Mouse (Mus musculus): Measurements from ENCODE around the gene Psap. TPM values are rescaled to one million over a fixed set of nuclear protein-coding genes. Genes with fewer than 3 reads are reported as not detected.
"Not testable (repeated sequence)": the region's sequence is repeated elsewhere in the genome, so short reads cannot be mapped to it uniquely, and the experiment has no call there.

Gene Psap
- 73.5 and 76.0 TPM in 2 replicates for polyA plus RNA-seq (2015; fragmentation: Nextera tagmentation; extraction: Ambion mirVana)

DNA sequence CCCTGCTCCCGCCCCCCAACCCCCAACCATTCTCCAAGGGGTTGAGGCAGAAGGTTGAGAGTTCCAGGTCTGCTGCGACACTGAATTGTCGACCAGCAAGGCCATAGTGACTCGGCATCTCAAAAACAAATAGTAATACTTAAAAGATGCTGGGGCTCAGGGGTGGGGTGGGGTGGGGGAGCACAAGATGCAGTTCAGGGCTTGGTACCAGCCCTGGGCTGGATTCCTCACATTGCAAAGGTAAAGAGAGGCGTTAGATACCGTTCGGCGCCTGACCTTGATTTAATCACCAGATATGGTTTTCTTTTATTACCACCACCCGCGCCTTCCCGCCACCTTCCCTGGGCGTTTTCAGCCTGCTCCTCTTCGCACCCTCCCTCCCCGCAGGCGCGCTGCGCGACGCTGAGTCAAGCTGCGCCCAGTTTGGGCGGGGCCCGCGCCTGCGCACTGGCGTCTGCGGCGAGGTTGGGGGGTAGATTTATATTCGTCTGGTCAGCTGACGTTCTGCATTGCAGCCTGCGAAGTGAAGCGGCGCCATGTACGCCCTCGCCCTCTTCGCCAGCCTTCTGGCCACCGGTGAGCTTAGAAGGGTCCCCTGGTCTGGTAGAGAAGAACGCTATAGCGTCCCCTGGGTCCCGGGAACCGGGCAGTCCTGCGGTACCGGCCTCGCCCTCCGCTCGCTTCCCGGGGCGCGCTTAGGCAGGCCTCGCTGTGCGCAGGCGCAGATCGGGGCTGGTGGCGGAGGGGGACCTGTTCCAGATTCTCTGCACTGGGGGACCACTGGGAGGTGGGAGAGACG lies at the start of gene Psap:
Psap (plus strand) TSS at position 421 of the 799 bp plus-strand sequence.
- Histone ChIP-seq H3K27me3 (no peaks in the 10 kb centered on the region), H3K4me1 (replicated peaks) (peaks cover 64% of the 10 kb centered on the region), H3K4me3 (replicated peaks) (peak within 1 kb of the TSS; percentile 69), H3K27ac (replicated peaks) (peak within 1 kb of the TSS; percentile 82), H3K9me3 (replicated peaks) (no peaks in the 10 kb centered on the region), H3K9ac (peak within 1 kb of the TSS; percentile 73), H3K36me3 (replicated peaks) (0 out of 2 replicates have a peak, but pooled peaks cover 5% of the 10 kb centered on the region), H3K4me2 (peak within 1 kb of the TSS; percentile 74)
- ATAC-seq (ENCODE audit: insufficient read depth) = peak; percentile 93
- 2% methylated on average over 54 of the region's 54 CpGs for WGBS (ENCODE audit: insufficient replicate concordance)

DNA sequence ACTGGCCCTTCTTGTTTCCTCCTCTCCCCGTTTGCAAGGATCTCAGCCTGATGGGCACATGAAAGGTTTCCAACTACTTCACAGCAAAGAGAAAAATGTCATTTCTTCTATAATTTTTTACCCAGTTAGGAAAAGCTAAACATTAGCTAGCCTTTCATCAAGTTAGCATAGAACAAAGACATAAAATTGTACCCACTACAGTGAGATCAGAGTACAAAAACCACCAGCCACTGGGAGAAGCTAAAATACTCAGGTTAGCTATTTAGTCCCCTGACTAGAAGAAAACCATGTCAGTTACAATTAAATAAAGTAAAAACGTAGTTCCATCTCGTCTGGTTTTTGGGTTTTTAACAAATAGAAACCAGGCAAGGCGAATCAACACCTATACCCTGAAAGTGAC lies 49.8 kb upstream of the Psap start:
- Histone ChIP-seq H3K27me3 (no peaks in the 10 kb centered on the region), H3K27ac (replicated peaks) (no peak overlapping the region)
- 43% methylated on average over 4 of the region's 4 CpGs for WGBS (ENCODE audit: insufficient replicate concordance)

DNA sequence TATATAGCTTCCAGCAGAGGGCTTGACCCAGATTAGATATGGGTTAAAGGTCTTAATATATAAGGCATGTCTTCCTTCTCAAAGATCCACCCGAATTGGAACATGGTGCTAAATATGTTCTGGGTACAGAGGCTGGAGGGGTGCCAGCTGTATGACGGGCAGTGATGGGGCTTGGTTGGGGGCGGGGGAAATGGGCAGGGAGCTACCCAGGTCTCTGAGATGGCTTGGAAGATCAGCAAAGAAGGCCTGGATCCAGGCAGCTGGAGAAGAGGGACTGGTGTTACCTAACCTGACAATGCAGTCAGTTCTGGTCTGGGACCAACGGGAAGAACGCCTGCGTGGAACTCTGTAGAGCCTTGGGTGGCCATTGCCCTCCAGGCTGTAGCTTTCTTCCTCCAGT lies 48.3 kb upstream of the Psap start:
- Histone ChIP-seq H3K9ac (no peak overlapping the region), H3K36me3 (replicated peaks) (no peaks in the 10 kb centered on the region), H3K27ac (replicated peaks) (no peak overlapping the region), H3K9me3 (replicated peaks) (no peaks in the 10 kb centered on the region), H3K4me1 (replicated peaks) (no peaks in the 10 kb centered on the region), H3K4me3 (replicated peaks) (no peak overlapping the region), H3K4me2 (no peak overlapping the region), H3K27me3 (no peaks in the 10 kb centered on the region)
- no peak for ATAC-seq (ENCODE audit: insufficient read depth)
- WGBS (ENCODE audit: insufficient replicate concordance) = 72% methylated on average over 6 of the region's 6 CpGs

More for the DNA sequence above, 49.8 kb upstream of the Psap start:
- Histone ChIP-seq H3K9ac (no peak overlapping the region), H3K4me2 (no peak overlapping the region), H3K4me1 (replicated peaks) (no peaks in the 10 kb centered on the region), H3K36me3 (replicated peaks) (no peaks in the 10 kb centered on the region), H3K4me3 (replicated peaks) (no peak overlapping the region), H3K9me3 (replicated peaks) (no peaks in the 10 kb centered on the region)
- ATAC-seq (ENCODE audit: insufficient read depth) = no peak

DNA sequence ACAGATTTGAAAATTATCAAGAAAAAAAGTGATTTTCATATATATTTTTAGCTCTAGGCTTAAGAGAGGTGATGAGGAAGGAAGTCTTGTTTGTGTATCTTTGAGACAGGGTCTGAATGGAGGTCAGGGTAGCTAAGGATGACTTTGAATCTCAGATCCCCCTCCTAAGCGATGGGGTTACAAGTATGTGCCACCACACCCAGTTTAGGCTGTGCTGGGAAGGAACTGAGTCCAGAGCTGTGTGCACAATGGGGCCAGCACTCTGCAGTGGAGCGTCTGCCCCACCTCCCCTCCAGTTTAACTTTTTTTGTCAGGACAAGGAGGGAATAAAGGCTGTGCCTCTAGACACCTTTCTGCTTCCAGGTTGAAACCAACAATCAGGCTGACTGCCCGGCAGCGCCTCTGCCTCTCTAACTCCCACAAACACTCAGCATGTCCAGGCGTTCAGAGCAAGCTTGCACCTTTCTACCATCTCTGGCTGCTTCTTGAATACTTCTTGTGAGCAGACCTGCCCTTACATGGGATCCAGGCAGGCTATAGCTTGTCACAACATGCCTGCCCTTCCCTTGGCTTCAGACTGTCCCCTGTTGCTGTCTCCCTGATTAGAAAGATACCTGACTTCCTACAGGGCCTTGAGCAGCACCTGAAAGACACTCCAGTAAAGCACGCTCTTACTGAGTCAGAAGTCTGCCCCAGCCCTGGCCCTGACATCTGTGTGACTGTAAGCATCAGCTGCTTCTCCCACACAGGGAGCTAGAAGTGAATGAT lies 46.9 kb upstream of the Psap start:
- no peak for ATAC-seq (ENCODE audit: insufficient read depth)
- 54% methylated on average over 6 of the region's 6 CpGs for WGBS (ENCODE audit: insufficient replicate concordance)

DNA sequence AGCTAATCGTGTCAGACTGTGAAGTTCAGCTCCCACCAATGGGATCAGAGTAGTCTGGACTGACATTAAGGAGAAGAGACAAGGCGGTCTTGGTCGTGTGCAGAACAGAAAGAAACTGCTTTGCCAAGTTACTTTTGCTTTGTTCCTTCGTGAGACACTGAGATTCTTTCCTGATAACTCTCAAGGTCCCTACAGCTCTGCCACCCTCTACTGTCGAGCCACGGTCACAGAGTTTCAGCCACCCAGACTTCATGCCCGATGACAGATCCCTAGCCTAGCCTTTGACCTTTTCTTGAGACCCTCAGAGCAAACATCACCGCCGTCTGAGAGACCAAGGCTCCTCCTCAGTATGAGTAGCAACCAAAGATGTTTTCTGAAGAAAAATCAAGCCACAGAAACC lies 43.4 kb upstream of the Psap start:
- no peak overlapping the region for H3K9ac ChIP-seq
- H3K4me1 ChIP-seq (replicated peaks) = no peaks in the 10 kb centered on the region
- no peak overlapping the region for H3K4me3 ChIP-seq (replicated peaks)
- H3K27ac ChIP-seq (replicated peaks) = no peak overlapping the region
- H3K4me2 ChIP-seq = no peak overlapping the region
- H3K9me3 ChIP-seq (replicated peaks) = no peaks in the 10 kb centered on the region
- no peak for ATAC-seq (ENCODE audit: insufficient read depth)
- no peaks in the 10 kb centered on the region for H3K36me3 ChIP-seq (replicated peaks)
- no peaks in the 10 kb centered on the region for H3K27me3 ChIP-seq
- WGBS (ENCODE audit: insufficient replicate concordance) = 50% methylated on average over 9 of the region's 9 CpGs

More for the DNA sequence above, 46.9 kb upstream of the Psap start:
- Histone ChIP-seq H3K4me2 (no peak overlapping the region), H3K9me3 (replicated peaks) (no peaks in the 10 kb centered on the region), H3K27ac (replicated peaks) (no peak overlapping the region), H3K36me3 (replicated peaks) (no peaks in the 10 kb centered on the region), H3K4me3 (replicated peaks) (no peak overlapping the region), H3K27me3 (no peaks in the 10 kb centered on the region), H3K4me1 (replicated peaks) (no peaks in the 10 kb centered on the region), H3K9ac (no peak overlapping the region)

DNA sequence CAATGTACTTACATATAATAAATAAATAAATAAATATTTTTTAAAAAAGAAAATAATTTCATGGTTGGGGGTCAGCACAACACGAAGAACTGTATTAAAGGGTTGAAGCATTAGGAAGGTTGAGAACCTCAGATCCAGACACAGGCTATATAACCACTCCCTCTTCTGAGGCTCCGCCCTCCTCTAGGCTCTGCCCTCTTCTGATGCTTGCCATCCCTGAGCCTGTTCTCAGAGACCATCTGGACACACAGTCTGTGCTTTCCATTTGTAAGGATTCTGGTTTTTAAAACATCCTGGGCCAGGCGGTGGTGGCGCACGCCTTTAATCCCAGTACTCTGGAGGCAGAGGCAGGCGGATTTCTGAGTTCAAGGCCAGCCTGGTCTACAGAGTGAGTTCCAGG lies 41.6 kb upstream of the Psap start:
- not testable (repeated sequence) for H3K4me1 ChIP-seq (replicated peaks); H3K27ac ChIP-seq (replicated peaks); H3K9me3 ChIP-seq (replicated peaks); H3K4me2 ChIP-seq; H3K36me3 ChIP-seq (replicated peaks); H3K9ac ChIP-seq; H3K4me3 ChIP-seq (replicated peaks); H3K27me3 ChIP-seq; ATAC-seq (ENCODE audit: insufficient read depth)
- 82% methylated on average over 6 of the region's 6 CpGs for WGBS (ENCODE audit: insufficient replicate concordance)

DNA sequence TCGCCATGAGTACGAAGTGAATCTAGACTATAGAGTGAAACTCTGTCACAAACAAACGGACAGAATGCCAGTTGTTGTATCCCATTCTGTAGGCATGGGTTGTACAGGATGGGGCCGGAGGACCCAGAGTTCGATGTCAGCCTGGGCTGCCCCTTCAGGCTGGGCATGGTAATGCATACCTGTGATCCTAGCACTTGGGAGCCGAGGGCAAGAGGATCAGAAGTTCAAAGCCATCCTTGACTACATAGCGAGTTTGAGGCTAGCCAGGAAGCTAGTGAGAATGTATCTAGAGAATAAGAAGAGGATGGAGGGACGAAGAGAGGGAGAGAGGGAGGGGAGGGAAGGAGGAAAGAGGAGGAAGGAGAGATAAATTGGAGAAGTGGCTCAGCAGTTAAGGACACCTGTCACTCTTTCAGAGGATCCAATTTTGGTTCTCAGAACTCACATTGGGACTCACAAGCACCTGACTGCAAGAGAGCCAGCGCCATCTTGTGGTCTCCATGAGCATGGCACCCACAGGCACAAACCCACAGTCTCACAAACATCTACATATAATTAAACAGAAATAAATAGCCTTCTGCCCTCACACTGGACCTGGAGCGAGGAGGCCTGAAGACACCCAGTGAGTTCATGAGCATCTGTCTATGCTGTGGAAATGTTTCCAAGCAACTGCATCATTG lies 39.8 kb upstream of the Psap start:
- Histone ChIP-seq H3K36me3 (replicated peaks) (no peaks in the 10 kb centered on the region), H3K4me2 (no peak overlapping the region), H3K27ac (replicated peaks) (no peak overlapping the region), H3K4me3 (replicated peaks) (no peak overlapping the region), H3K9me3 (replicated peaks) (no peaks in the 10 kb centered on the region), H3K27me3 (no peaks in the 10 kb centered on the region), H3K9ac (no peak overlapping the region), H3K4me1 (replicated peaks) (no peaks in the 10 kb centered on the region)
- WGBS (ENCODE audit: insufficient replicate concordance) = 48% methylated on average over 10 of the region's 10 CpGs
- no peak for ATAC-seq (ENCODE audit: insufficient read depth)

DNA sequence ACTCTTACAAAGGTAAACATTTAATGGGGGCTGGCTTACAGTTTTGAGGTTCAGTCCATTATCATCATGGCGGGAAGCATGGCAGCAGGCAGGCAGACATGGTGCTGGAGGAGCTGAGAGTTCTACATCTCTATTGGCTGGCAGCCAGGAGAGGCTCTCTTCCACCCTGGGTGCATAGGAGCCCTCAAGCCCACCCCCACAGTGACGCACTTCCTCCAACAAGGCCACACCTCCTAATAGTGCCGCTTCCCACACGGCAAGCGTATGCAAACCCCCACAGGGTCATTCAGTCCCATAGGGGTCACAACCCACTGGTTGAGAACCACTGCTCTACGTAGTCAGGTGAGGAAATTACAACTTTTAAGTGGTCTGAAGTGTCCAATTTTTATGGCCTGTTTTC lies 37.0 kb upstream of the Psap start:
- Histone ChIP-seq H3K4me3 (replicated peaks) (no peak overlapping the region), H3K9ac (no peak overlapping the region), H3K27ac (replicated peaks) (no peak overlapping the region), H3K4me1 (replicated peaks) (no peaks in the 10 kb centered on the region), H3K4me2 (no peak overlapping the region), H3K27me3 (no peaks in the 10 kb centered on the region), H3K36me3 (replicated peaks) (no peaks in the 10 kb centered on the region), H3K9me3 (replicated peaks) (no peaks in the 10 kb centered on the region)
- WGBS (ENCODE audit: insufficient replicate concordance) = 73% methylated on average over 6 of the region's 6 CpGs
- ATAC-seq (ENCODE audit: insufficient read depth) = no peak

DNA sequence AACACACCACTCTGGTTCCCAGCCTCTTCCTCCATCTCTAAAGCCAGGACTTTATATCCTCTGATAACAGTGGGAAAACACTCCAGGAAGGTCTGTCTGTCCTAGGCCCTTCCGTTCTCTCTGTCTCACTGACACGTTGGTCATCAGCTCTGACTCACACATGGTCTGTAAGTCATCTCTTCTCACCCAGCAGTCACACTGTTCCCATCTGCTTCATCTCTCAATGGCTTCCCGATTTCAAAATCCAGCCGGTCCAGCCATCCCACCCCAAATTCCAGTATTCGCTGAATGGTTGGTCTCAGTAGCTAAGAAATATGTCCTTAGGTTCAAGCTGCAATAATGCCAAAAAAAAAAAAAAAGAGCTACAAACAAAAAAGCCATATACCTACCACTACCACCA lies 33.5 kb upstream of the Psap start:
- Histone ChIP-seq H3K9ac (no peak overlapping the region), H3K27me3 (no peaks in the 10 kb centered on the region), H3K9me3 (replicated peaks) (no peaks in the 10 kb centered on the region), H3K4me1 (replicated peaks) (no peaks in the 10 kb centered on the region), H3K36me3 (replicated peaks) (no peaks in the 10 kb centered on the region), H3K4me2 (no peak overlapping the region), H3K27ac (replicated peaks) (no peak overlapping the region), H3K4me3 (replicated peaks) (no peak overlapping the region)
- 72% methylated on average over 5 of the region's 5 CpGs for WGBS (ENCODE audit: insufficient replicate concordance)
- ATAC-seq (ENCODE audit: insufficient read depth) = no peak

DNA sequence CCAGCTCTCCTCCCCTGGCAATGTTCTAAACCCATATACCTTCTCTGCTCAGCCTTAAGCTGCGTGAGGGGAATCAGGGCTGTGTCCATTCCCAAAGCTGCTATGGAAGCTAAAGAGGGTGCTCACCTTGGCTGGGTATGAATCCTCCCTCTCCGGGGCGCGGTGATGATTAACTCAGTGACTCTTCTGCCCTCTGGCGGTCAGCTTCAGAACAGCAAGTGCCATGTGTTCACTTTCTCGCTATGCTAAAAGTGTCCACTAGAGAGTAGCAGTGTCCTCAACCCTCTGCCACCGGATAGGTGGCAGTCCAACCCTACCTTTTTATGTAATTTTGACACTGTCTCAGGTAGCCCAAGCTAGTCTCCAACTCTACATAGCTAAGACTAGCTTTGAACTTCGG lies 32.4 kb upstream of the Psap start:
- Histone ChIP-seq H3K9ac (no peak overlapping the region), H3K4me2 (no peak overlapping the region), H3K9me3 (replicated peaks) (no peaks in the 10 kb centered on the region), H3K36me3 (replicated peaks) (no peaks in the 10 kb centered on the region), H3K4me1 (replicated peaks) (no peaks in the 10 kb centered on the region), H3K4me3 (replicated peaks) (no peak overlapping the region), H3K27me3 (no peaks in the 10 kb centered on the region), H3K27ac (replicated peaks) (no peak overlapping the region)
- 3% methylated on average over 8 of the region's 8 CpGs for WGBS (ENCODE audit: insufficient replicate concordance)
- peak; percentile 31 for ATAC-seq (ENCODE audit: insufficient read depth)

DNA sequence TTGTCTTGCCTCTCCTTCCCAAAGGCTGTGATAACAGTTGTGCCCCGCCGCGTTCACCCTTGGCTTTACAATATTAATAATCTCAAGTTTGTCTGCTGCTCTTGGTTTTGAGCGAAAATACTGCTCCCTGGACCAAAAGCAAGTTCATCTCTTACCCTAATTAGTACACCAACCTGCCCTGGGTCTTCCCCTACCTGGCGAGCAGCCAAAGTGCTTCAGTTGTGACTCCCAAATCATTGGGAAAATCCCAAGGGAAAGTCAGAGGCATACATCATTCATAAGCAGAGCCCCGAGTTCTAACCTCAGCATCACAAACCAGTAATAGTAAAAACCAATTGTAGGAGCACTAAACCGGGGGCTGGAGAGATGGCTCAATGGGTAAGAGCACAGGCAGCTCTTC lies 31.8 kb upstream of the Psap start:
- no peaks in the 10 kb centered on the region for H3K4me1 ChIP-seq (replicated peaks)
- H3K27me3 ChIP-seq = no peaks in the 10 kb centered on the region
- H3K9me3 ChIP-seq (replicated peaks) = no peaks in the 10 kb centered on the region
- no peak overlapping the region for H3K27ac ChIP-seq (replicated peaks)
- no peaks in the 10 kb centered on the region for H3K36me3 ChIP-seq (replicated peaks)
- no peak for ATAC-seq (ENCODE audit: insufficient read depth)
- no peak overlapping the region for H3K4me3 ChIP-seq (replicated peaks)
- no peak overlapping the region for H3K9ac ChIP-seq
- no peak overlapping the region for H3K4me2 ChIP-seq
- 65% methylated on average over 7 of the region's 7 CpGs for WGBS (ENCODE audit: insufficient replicate concordance)

Measured in liver, embryonic 15.5 days (tissue).